Mouse (Mus musculus) kidney, embryonic 14.5 days (tissue): ENCODE measurements around the gene Gm10318. TPM values are rescaled to one million over a fixed set of nuclear protein-coding genes. Genes with fewer than 3 reads are reported as not detected.

Source experiments
- ATAC-seq: fragments of 200-750 bp; cut with Nextera tagmentation; 2 replicates; pipeline ENCODE4 v1.8.0; 2017; ENCODE audit warnings: moderate number of reproducible peaks, mild to moderate bottlenecking, moderate TSS enrichment, moderate library complexity; ENCODE audit not compliant: low FRiP score, low TSS enrichment
- H3K27ac ChIP-seq: fragments of 300-500 bp; sonication (generic); 2 replicates; pipeline ENCODE4 v1.5.1; 2014; ENCODE audit warnings: low read depth, mild to moderate bottlenecking, low read length, moderate library complexity, mixed read lengths
- H3K27me3 ChIP-seq: fragments of 300-500 bp; sonication (generic); 2 replicates; pipeline ENCODE4 v1.6.1; 2014; ENCODE audit warnings: mild to moderate bottlenecking, low read length; ENCODE audit not compliant: control insufficient read depth, insufficient read depth
- H3K36me3 ChIP-seq: fragments of 300-500 bp; sonication (generic); 2 replicates; pipeline ENCODE4 v1.6.1; 2014; ENCODE audit warnings: low read length, mixed read lengths; ENCODE audit not compliant: control insufficient read depth, insufficient read depth
- H3K4me1 ChIP-seq: fragments of 300-500 bp; sonication (generic); 2 replicates; pipeline ENCODE4 v1.6.1; 2014; ENCODE audit warnings: low read length, mixed read lengths; ENCODE audit not compliant: control insufficient read depth, insufficient read depth
- H3K4me2 ChIP-seq: fragments of 300-500 bp; sonication (generic); replicated peaks from 2 replicates; pipeline ENCODE4 v1.6.1; 2014; ENCODE audit warnings: low read depth, mild to moderate bottlenecking, low read length
- H3K4me3 ChIP-seq: fragments of 300-500 bp; sonication (generic); 2 replicates; pipeline ENCODE4 v1.5.1; 2014; ENCODE audit warnings: mild to moderate bottlenecking, low read length
- H3K9ac ChIP-seq: fragments of 300-500 bp; sonication (generic); 2 replicates; pipeline ENCODE4 v1.6.1; 2014; ENCODE audit warnings: low read depth, mild to moderate bottlenecking, low read length, moderate library complexity
- H3K9me3 ChIP-seq: fragments of 300-500 bp; sonication (generic); 2 replicates; pipeline ENCODE4 v1.6.1; 2016; ENCODE audit warnings: low read length; ENCODE audit not compliant: control insufficient read depth
- WGBS: fragments of 180-500 bp; shearing (Covaris S2); extraction: QIAGEN DNeasy Blood & Tissue Kit; methylation state at CpG from one replicate; pipeline ENCODE4 v1.1.7; 2014; 5-methylcytosine and 5-hydroxymethylcytosine counted together
- polyA plus RNA-seq: library from polyadenylated mRNA; unstranded; fragments of >200 nt; fragmentation: Nextera tagmentation; extraction: Ambion mirVana; gene quantifications from 2 replicates; pipeline ENCODE4 v1.2.1, GENCODE M21; 2014

Gm10318 gene
- polyA plus RNA-seq, 1 experiment from 2014 or later: not detected

GRCm38 (mm10) chr10:77878985-77879384 lies 26.3 kb downstream of the Gm10318 start:
- no peaks in the 10 kb centered on the region for H3K4me1 ChIP-seq
- no peak overlapping the region for H3K4me2 ChIP-seq
- WGBS: 64% methylated on average over 6 of the region's 6 CpGs
- H3K36me3 ChIP-seq: no peaks in the 10 kb centered on the region
- H3K4me3 ChIP-seq: no peak overlapping the region
- no peaks in the 10 kb centered on the region for H3K9me3 ChIP-seq
- no peaks in the 10 kb centered on the region for H3K27me3 ChIP-seq
- H3K9ac ChIP-seq: no peak overlapping the region
- ATAC-seq: no peak
- no peak overlapping the region for H3K27ac ChIP-seq

GRCm38 (mm10) chr10:77880305-77880704 lies 27.6 kb downstream of the Gm10318 start:
- Histone ChIP-seq H3K4me1 (no peaks in the 10 kb centered on the region), H3K9ac (no peak overlapping the region), H3K4me2 (no peak overlapping the region), H3K9me3 (no peaks in the 10 kb centered on the region), H3K36me3 (no peaks in the 10 kb centered on the region), H3K4me3 (no peak overlapping the region), H3K27ac (no peak overlapping the region), H3K27me3 (no peaks in the 10 kb centered on the region)
- ATAC-seq: no peak
- WGBS: 69% methylated on average over 3 of the region's 3 CpGs

- WGBS: 75% methylated on average over 5 of the region's 5 CpGs
- no peak overlapping the region for H3K9ac ChIP-seq
- H3K4me2 ChIP-seq: no peak overlapping the region
- H3K27me3 ChIP-seq: no peaks in the 10 kb centered on the region
- H3K27ac ChIP-seq: no peak overlapping the region
- no peak for ATAC-seq
- no peaks in the 10 kb centered on the region for H3K4me1 ChIP-seq
- no peaks in the 10 kb centered on the region for H3K9me3 ChIP-seq
- no peak overlapping the region for H3K4me3 ChIP-seq
- no peaks in the 10 kb centered on the region for H3K36me3 ChIP-seq
Observed at GRCm38 (mm10) chr10:77882553-77882952, 29.9 kb downstream of the Gm10318 start.

- ATAC-seq: no peak
Observed at GRCm38 (mm10) chr10:77886007-77886747, 33.5 kb downstream of the Gm10318 start.

GRCm38 (mm10) chr10:77890987-77891565 lies 38.4 kb downstream of the Gm10318 start:
- Histone ChIP-seq H3K27ac (no peak overlapping the region), H3K9ac (no peak overlapping the region), H3K27me3 (no peaks in the 10 kb centered on the region), H3K4me2 (no peak overlapping the region), H3K36me3 (no peaks in the 10 kb centered on the region), H3K4me1 (no peaks in the 10 kb centered on the region), H3K9me3 (no peaks in the 10 kb centered on the region), H3K4me3 (no peak overlapping the region)
- 88% methylated on average over 8 of the region's 8 CpGs for WGBS
- no peak for ATAC-seq

More at GRCm38 (mm10) chr10:77886007-77886747, 33.5 kb downstream of the Gm10318 start:
- H3K9ac ChIP-seq: no peak overlapping the region
- H3K27ac ChIP-seq: no peak overlapping the region
- 52% methylated on average over 12 of the region's 12 CpGs for WGBS
- H3K4me1 ChIP-seq: no peaks in the 10 kb centered on the region
- no peak overlapping the region for H3K4me3 ChIP-seq
- H3K36me3 ChIP-seq: no peaks in the 10 kb centered on the region
- no peaks in the 10 kb centered on the region for H3K9me3 ChIP-seq
- H3K4me2 ChIP-seq: no peak overlapping the region
- H3K27me3 ChIP-seq: no peaks in the 10 kb centered on the region

- Histone ChIP-seq H3K36me3 (no peaks in the 10 kb centered on the region), H3K4me2 (no peak overlapping the region), H3K9ac (no peak overlapping the region), H3K4me1 (no peaks in the 10 kb centered on the region), H3K27me3 (0 out of 2 replicates have a peak, but pooled peaks cover 2% of the 10 kb centered on the region), H3K27ac (no peak overlapping the region), H3K4me3 (no peak overlapping the region), H3K9me3 (no peaks in the 10 kb centered on the region)
- 58% methylated on average over 5 of the region's 5 CpGs for WGBS
- no peak for ATAC-seq
Observed at GRCm38 (mm10) chr10:77895562-77895961, 42.9 kb downstream of the Gm10318 start.

GRCm38 (mm10) chr10:77900126-77900525 lies 47.5 kb downstream of the Gm10318 start:
- no peak overlapping the region for H3K4me3 ChIP-seq
- 0 out of 2 replicates have a peak, but pooled peaks cover 5% of the 10 kb centered on the region for H3K4me1 ChIP-seq
- no peak overlapping the region for H3K9ac ChIP-seq
- no peak for ATAC-seq
- 0 out of 2 replicates have a peak, but pooled peaks cover 8% of the 10 kb centered on the region for H3K27me3 ChIP-seq
- no peaks in the 10 kb centered on the region for H3K36me3 ChIP-seq
- no peak overlapping the region for H3K4me2 ChIP-seq
- no peak overlapping the region for H3K27ac ChIP-seq
- WGBS: 80% methylated on average over 7 of the region's 7 CpGs
- H3K9me3 ChIP-seq: no peaks in the 10 kb centered on the region

GRCm38 (mm10) chr10:77900903-77901818 lies 48.5 kb downstream of the Gm10318 start:
- Histone ChIP-seq H3K4me3 (peak overlapping the region; percentile 61), H3K4me1 (0 out of 2 replicates have a peak, but pooled peaks cover 5% of the 10 kb centered on the region), H3K4me2 (peak overlapping the region; percentile 90; the same call in 1 of the 2 replicates), H3K36me3 (no peaks in the 10 kb centered on the region), H3K9ac (no peak overlapping the region), H3K27ac (no peak overlapping the region), H3K9me3 (no peaks in the 10 kb centered on the region), H3K27me3 (0 out of 2 replicates have a peak, but pooled peaks cover 8% of the 10 kb centered on the region)
- 85% methylated on average over 27 of the region's 27 CpGs for WGBS
- ATAC-seq: no peak
